Mouse (Mus musculus) cerebellum, postnatal 4 days (tissue): ENCODE data around the gene Grid1.

Experiments
- DNase-seq, 2 experiments: peaks; one replicate each; pipeline ENCODE4 v3.0.0; 2022; ENCODE audit warnings: low spot score in 2 of 2, mixed read lengths in 1 of 2

The Grid1 gene

GRCm38 (mm10) chr14:34819919-34820652 lies at the start of gene Grid1:
TSS of gene Grid1 (plus strand) at chr14:34820108.
- peak; percentile 20 to 36 for DNase-seq

- DNase-seq, result no peak
Observed at GRCm38 (mm10) chr14:34770467-34770866, 49.4 kb upstream of the Grid1 start.

- no peak for DNase-seq
Observed at GRCm38 (mm10) chr14:34771601-34772000, 48.3 kb upstream of the Grid1 start.

- no peak for DNase-seq
Observed at GRCm38 (mm10) chr14:34772132-34772531, 47.8 kb upstream of the Grid1 start.

GRCm38 (mm10) chr14:34773681-34774080 lies 46.2 kb upstream of the Grid1 start:
- DNase-seq, result no peak

GRCm38 (mm10) chr14:34774231-34774630 lies 45.7 kb upstream of the Grid1 start:
- DNase-seq, result no peak

- peak in 1 of 2 experiments; percentile 8 for DNase-seq
Observed at GRCm38 (mm10) chr14:34776719-34777385, 43.1 kb upstream of the Grid1 start.

GRCm38 (mm10) chr14:34777810-34778209 lies 42.1 kb upstream of the Grid1 start:
- DNase-seq, result peak; percentile 18 to 53

- peak in 1 of 2 experiments; percentile 2 for DNase-seq
Observed at GRCm38 (mm10) chr14:34778760-34779159, 41.1 kb upstream of the Grid1 start.

- DNase-seq, result no peak
Observed at GRCm38 (mm10) chr14:34793406-34794037, 26.4 kb upstream of the Grid1 start.

GRCm38 (mm10) chr14:34810763-34811489 lies 9.0 kb upstream of the Grid1 start:
- peak; percentile 87 to 93 for DNase-seq

GRCm38 (mm10) chr14:34811490-34811808 lies 8.5 kb upstream of the Grid1 start:
- no peak for DNase-seq

- DNase-seq, result no peak
Observed at GRCm38 (mm10) chr14:34816301-34816700, 3.6 kb upstream of the Grid1 start.

GRCm38 (mm10) chr14:34818387-34818980 lies 1.4 kb upstream of the Grid1 start:
- peak; percentile 3 to 17 for DNase-seq

- peak; percentile 41 to 62 for DNase-seq
Observed at GRCm38 (mm10) chr14:34819121-34819918, 588 bp upstream of the Grid1 start.

- peak in 1 of 2 experiments; percentile 32 for DNase-seq
Observed at GRCm38 (mm10) chr14:34820653-34821005, 721 bp downstream of the Grid1 start.

- DNase-seq, result peak in 1 of 2 experiments; percentile 19
Observed at GRCm38 (mm10) chr14:34821131-34821790, 1.4 kb downstream of the Grid1 start.

GRCm38 (mm10) chr14:34823136-34823535 lies 3.2 kb downstream of the Grid1 start:
- peak; percentile 75 to 88 for DNase-seq

GRCm38 (mm10) chr14:34824186-34824585 lies 4.3 kb downstream of the Grid1 start:
- peak in 1 of 2 experiments; percentile 16 for DNase-seq

GRCm38 (mm10) chr14:34825902-34826301 lies 6.0 kb downstream of the Grid1 start:
- DNase-seq, result peak in 1 of 2 experiments; percentile 20
